Mouse (Mus musculus): Measurements from ENCODE around the gene Kng2.

DNA sequence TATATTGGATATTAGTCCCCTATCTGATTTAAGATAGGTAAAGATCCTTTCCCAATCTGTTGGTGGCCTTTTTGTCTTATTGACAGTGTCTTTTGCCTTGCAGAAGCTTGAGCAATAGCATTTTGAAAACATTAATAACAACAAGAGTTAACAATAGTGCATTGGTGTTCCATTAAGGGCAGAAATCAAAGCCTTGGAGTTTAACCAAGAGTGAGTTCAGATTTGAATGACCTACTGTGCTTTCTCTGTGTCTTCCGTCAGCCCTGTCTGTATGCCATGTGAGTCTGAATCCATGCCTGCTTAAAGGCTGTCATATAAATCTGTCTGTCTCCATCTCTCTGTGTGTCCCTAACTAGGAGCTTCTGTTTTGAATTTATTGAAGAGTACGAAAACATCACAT is 81.9 kb downstream of the Kng2 start:
- TF ChIP-seq CTCF (IDR thresholded peaks at IDR 0.05; ENCODE audit: borderline replicate concordance, insufficient read depth, low read length) (no peak), POLR2A (IDR thresholded peaks at IDR 0.05; ENCODE audit: low read depth, low read length) (no peak)
